Mouse (Mus musculus) heart, adult 2 months (tissue): ENCODE measurements around the gene D130043K22Rik.

Source experiments
- CTCF ChIP-seq: fragments of 200-600 bp; IDR thresholded peaks from 2 replicates; pipeline ENCODE4 v1.8.1; 2022; ENCODE audit warnings: antibody characterized with exemption, mild to moderate bottlenecking, moderate library complexity
- POLR2A ChIP-seq: fragments of 200-500 bp; IDR thresholded peaks from 2 replicates; pipeline ENCODE4 v1.6.1; 2011; ENCODE audit warnings: mild to moderate bottlenecking, low read depth, low read length, control low read depth; ENCODE audit not compliant: insufficient read depth

GRCm38 (mm10) chr13:24909112-24909511 lies 64.2 kb downstream of the D130043K22Rik start:
- TF ChIP-seq CTCF (peak; percentile 26), POLR2A (no peak)
